Mouse (Mus musculus): ENCODE measurements at regions not wholly inside any gene's neighbourhood (a gene's known extent, or its start where the extent isn't known, plus 50 kb on each side); places are given as distances from the start of the nearest gene placed in this dataset.

DNA sequence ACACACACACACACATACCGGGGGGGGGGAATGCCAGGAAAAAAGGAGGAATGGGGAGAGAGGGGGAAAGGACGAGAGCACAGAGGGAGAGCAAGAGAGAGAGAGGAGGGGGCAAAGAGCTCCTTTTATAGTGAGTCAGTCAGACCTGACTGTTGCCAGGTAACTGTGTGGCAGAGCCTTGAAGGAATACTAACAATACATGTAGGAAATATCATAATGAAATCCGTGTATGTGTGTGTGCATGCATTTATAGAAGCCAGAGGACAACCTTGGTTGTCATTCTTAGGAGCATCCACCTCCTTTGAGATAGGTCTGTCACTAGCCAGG is 127.6 kb upstream of the Med14 start:
- no peak for TF ChIP-seq GATA1 (IDR thresholded peaks at IDR 0.05; ENCODE audit: borderline replicate concordance, low read length)
- TF ChIP-seq FLI1 (IDR thresholded peaks at IDR 0.05; ENCODE audit: low read length) = no peak
